Mouse (Mus musculus) liver, adult (tissue): ENCODE data around the gene Olfr323.

ENCODE experiments used
- GATA4 ChIP-seq: IDR thresholded peaks from 2 replicates; pipeline ENCODE4 v1.6.1; 2014; ENCODE audit warnings: mild to moderate bottlenecking, low read length; ENCODE audit not compliant: insufficient replicate concordance

Gene Olfr323

GRCm38 (mm10) chr11:58614526-58614925 is 15.8 kb downstream of the Olfr323 start:
- TF ChIP-seq GATA4, result peak; percentile 67; the same call in 1 of the 2 replicates

GRCm38 (mm10) chr11:58613359-58613758 is 16.9 kb downstream of the Olfr323 start:
- no peak for TF ChIP-seq GATA4

- TF ChIP-seq GATA4, result no peak
Measured at GRCm38 (mm10) chr11:58607030-58607429, 23.3 kb downstream of the Olfr323 start.

- TF ChIP-seq GATA4, result no peak
Measured at GRCm38 (mm10) chr11:58606177-58606919, 24.0 kb downstream of the Olfr323 start.

GRCm38 (mm10) chr11:58605228-58605627 is 25.1 kb downstream of the Olfr323 start:
- peak; percentile 51; the same call in 1 of the 2 replicates for TF ChIP-seq GATA4

- TF ChIP-seq GATA4, result no peak
Measured at GRCm38 (mm10) chr11:58604688-58605087, 25.6 kb downstream of the Olfr323 start.

- no peak for TF ChIP-seq GATA4
Measured at GRCm38 (mm10) chr11:58602800-58603560, 27.3 kb downstream of the Olfr323 start.

GRCm38 (mm10) chr11:58602062-58602461 is 28.2 kb downstream of the Olfr323 start:
- no peak for TF ChIP-seq GATA4

GRCm38 (mm10) chr11:58597837-58598236 is 32.5 kb downstream of the Olfr323 start:
- TF ChIP-seq GATA4, result no peak

GRCm38 (mm10) chr11:58594814-58595213 is 35.5 kb downstream of the Olfr323 start, which contains the start of gene Olfr324:
Olfr324 (plus strand) TSS chr11:58595114.
- no peak for TF ChIP-seq GATA4

- no peak for TF ChIP-seq GATA4
Measured at GRCm38 (mm10) chr11:58588620-58589250, 41.6 kb downstream of the Olfr323 start.

GRCm38 (mm10) chr11:58587898-58588348 is 42.4 kb downstream of the Olfr323 start:
- no peak for TF ChIP-seq GATA4

GRCm38 (mm10) chr11:58578636-58579035 is 51.7 kb downstream of the Olfr323 start:
- TF ChIP-seq GATA4, result no peak

GRCm38 (mm10) chr11:58577430-58577829 is 52.9 kb downstream of the Olfr323 start, which contains the start of gene Olfr325:
Olfr325 (plus strand) TSS chr11:58577730.
- no peak for TF ChIP-seq GATA4
